11 mouse cellular contexts compared by ENCODE assay signal in the genomic region with DNA sequence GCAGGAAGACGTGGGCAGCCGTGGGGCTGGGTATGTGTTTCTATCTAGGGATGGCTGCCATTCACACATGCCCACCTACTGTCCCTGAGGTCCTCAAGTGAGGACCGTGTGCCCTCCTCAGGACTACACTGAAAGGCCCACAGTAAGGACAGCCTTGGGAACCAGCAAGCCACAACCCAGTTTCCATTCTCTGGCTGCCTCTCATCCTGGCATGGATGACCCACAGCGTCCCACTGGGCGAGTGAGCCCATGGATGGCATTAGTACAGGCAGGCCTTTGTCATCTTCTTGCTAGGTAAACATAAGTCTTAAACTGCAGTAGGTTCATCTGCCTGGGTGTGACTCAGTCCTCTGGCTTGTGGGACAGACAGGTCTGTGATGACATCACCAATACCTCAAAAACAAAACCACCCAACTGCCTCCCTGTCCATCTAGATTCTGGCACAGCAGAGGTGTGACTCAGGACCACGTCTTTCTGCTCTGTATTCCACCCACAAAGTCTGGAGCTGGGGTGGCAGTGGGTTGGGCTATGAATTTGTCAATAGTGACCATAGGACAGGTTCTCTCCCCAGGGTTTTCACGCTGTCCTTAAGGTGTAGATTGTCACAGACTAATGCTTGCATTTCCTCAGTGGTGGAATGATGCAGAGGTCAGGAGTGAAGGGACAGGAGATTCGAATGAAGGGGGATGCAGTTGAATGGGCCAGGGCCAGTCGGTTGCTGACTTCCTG. TPM values are rescaled to one million over a fixed set of nuclear protein-coding genes. Genes with fewer than 3 reads are reported as not detected.
DNase-seq lines count a peak whose midpoint lies in the region; ATAC-seq and TF ChIP-seq lines count a peak whose summit lies in the region.
"Had no signal": no experiment of that assay in that cellular context is flagged by ENCODE, and none has a peak within 500 bp of the region (broad histone marks: within the 10 kb centered on the region; RNA-seq: fewer than 3 reads in every experiment).

No protein-coding gene starts in this region.

- intact Hi-C loops in heart, adult 2 months (cut with DNase I) = no loop called here
- intact Hi-C loops in left cerebral cortex, postnatal 10 days (cut with DNase I) = no loop called here

- TF ChIP-seq CTCF in heart, adult 2 months (IDR thresholded peaks at IDR 0.05) = no peak
- no peak for TF ChIP-seq CTCF in liver, postnatal 0 days (IDR thresholded peaks at IDR 0.05; ENCODE audit: low read depth)

- DNase-seq in heart, adult 2 months = peak in 1 of 2 experiments; percentile 5
- DNase-seq in heart, adult 9 months (ENCODE audit: low spot score in 2 of 2) = no peak
- no peak for DNase-seq in liver, postnatal 0 days
- no peak for DNase-seq in liver
- DNase-seq in left cerebral cortex, postnatal 10 days (ENCODE audit: extremely low spot score in 1 of 2, low spot score in 2 of 2) = no peak
- no peak for DNase-seq in gastrocnemius, postnatal 25 days
- DNase-seq: gastrocnemius, postnatal 14 days; kidney, postnatal 10 days; lung, embryonic 14.5 days had no signal

- TF ChIP-seq POLR2A in heart, adult 2 months (IDR thresholded peaks at IDR 0.05; ENCODE audit: insufficient read depth, low read depth, low read length) = no peak

- peaks cover 22% of the 10 kb centered on the region for H3K4me1 ChIP-seq in heart, adult 2 months (ENCODE audit: control insufficient read depth, insufficient read depth, low read length)
- peaks cover 56% of the 10 kb centered on the region for H3K4me1 ChIP-seq in liver, postnatal 0 days (ENCODE audit: insufficient read depth)

- no peak overlapping the region for H3K4me2 ChIP-seq in liver, postnatal 0 days (ENCODE audit: low read depth, low read length)
- H3K4me2 ChIP-seq: lung, embryonic 14.5 days had no signal

- H3K27ac ChIP-seq in heart, adult 2 months = peak overlapping the region; percentile 80
- peak overlapping the region; percentile 57 for H3K27ac ChIP-seq in liver, postnatal 0 days (ENCODE audit: low read depth)

- no peak for TF ChIP-seq EP300 in heart, adult 2 months (IDR thresholded peaks at IDR 0.05; ENCODE audit: insufficient read depth, low read depth, low read length)
- TF ChIP-seq EP300 in liver, postnatal 0 days (IDR thresholded peaks at IDR 0.05; ENCODE audit: low read depth) = no peak

- no peaks in the 10 kb centered on the region for H3K9me3 ChIP-seq in liver, postnatal 0 days (ENCODE audit: low read length)

- H3K27me3 ChIP-seq in heart, adult 2 months (ENCODE audit: control insufficient read depth, insufficient read depth, low read length) = no peaks in the 10 kb centered on the region
- no peaks in the 10 kb centered on the region for H3K27me3 ChIP-seq in liver, postnatal 0 days (ENCODE audit: insufficient read depth, low read length)

- H3K4me3 ChIP-seq in heart, adult 2 months = peak overlapping the region; percentile 5; the same call in 1 of the 2 replicates
- H3K4me3 ChIP-seq in liver, postnatal 0 days (ENCODE audit: low read depth, low read length) = no peak overlapping the region

- peak; percentile 74 for ATAC-seq in liver, postnatal 0 days
- ATAC-seq in CD4-positive, CD25-positive, alpha-beta regulatory T cell, adult 4 months = peak; percentile 64
- peak; percentile 70 for ATAC-seq in monocyte, adult 5-6 weeks (replicated peaks; ENCODE audit: insufficient number of reproducible peaks, low FRiP score, low TSS enrichment, poor library complexity, severe bottlenecking)

- WGBS in heart, adult 2 months = 49% methylated on average over 9 of the region's 9 CpGs
- 53% methylated on average over 9 of the region's 9 CpGs for WGBS in liver, postnatal 0 days (ENCODE audit: insufficient replicate concordance)

- H3K9ac ChIP-seq in heart, adult 2 months (ENCODE audit: low read depth, low read length) = no peak overlapping the region
- no peak overlapping the region for H3K9ac ChIP-seq in liver, postnatal 0 days (replicated peaks)
- H3K9ac ChIP-seq: lung, embryonic 14.5 days had no signal

- H3K36me3 ChIP-seq in heart, adult 2 months (ENCODE audit: control insufficient read depth, insufficient read depth, low read length) = no peaks in the 10 kb centered on the region
- no peaks in the 10 kb centered on the region for H3K36me3 ChIP-seq in liver, postnatal 0 days (replicated peaks; ENCODE audit: insufficient read depth, low read length)

- no peaks in the 10 kb centered on the region for H3K79me2 ChIP-seq in heart, adult 2 months (replicated peaks; ENCODE audit: control insufficient read depth, insufficient read depth, low read length)

RNA-seq across cellular contexts. Expression of a gene that starts 7.3 kb away (rescaled TPM):
- total RNA-seq in heart, adult 2 months (2021) = 10 to 100 TPM; 16.3 to 16.7 TPM
- 7.0 and 7.9 TPM in 2 replicates for polyA plus RNA-seq in heart, adult 2 months (2012; rRNA removed)
- polyA plus RNA-seq in liver, postnatal 0 days (2015; fragmentation: Nextera tagmentation; extraction: Ambion mirVana) = 10.1 and 13.5 TPM in 2 replicates
- 10 to 100 TPM; 11.0 to 12.1 TPM for polyA plus RNA-seq in CD4-positive, CD25-positive, alpha-beta regulatory T cell, adult 4 months (2017; shearing (Covaris generic))
- total RNA-seq in monocyte, adult 5-6 weeks (2017) = 47.8 to 65.8 TPM (median 64.6 TPM) in 3 replicates
- 10 to 100 TPM; 82.4 to 93.4 TPM for total RNA-seq in left cerebral cortex, postnatal 10 days (2021)
- total RNA-seq in gastrocnemius, postnatal 25 days (2021) = 1 to 10 TPM; 6.2 to 6.6 TPM

RNA-seq across cellular contexts. Expression of a gene that starts 50.2 kb away (rescaled TPM):
- 1 to 10 TPM; 1.9 to 2.5 TPM for total RNA-seq in heart, adult 2 months (2021)
- polyA plus RNA-seq in heart, adult 2 months (2012; rRNA removed) = 2.0 and 3.7 TPM in 2 replicates
- polyA plus RNA-seq in liver, postnatal 0 days (2015; fragmentation: Nextera tagmentation; extraction: Ambion mirVana) = 3.1 and 3.2 TPM in 2 replicates
- 10 to 100 TPM in 1 of 2 experiments, 1 to 10 TPM in 1; 9.6 to 16.0 TPM for polyA plus RNA-seq in CD4-positive, CD25-positive, alpha-beta regulatory T cell, adult 4 months (2017; shearing (Covaris generic))
- 0.97 to 2.9 TPM (median 1.2 TPM) in 3 replicates for total RNA-seq in monocyte, adult 5-6 weeks (2017)
- total RNA-seq in left cerebral cortex, postnatal 10 days (2021) = 1 to 10 TPM; 2.1 to 2.8 TPM
- total RNA-seq in gastrocnemius, postnatal 25 days (2021) = 1 to 10 TPM; 1.4 to 1.8 TPM

RNA-seq across cellular contexts. Expression of a gene that starts 51.4 kb away (rescaled TPM):
- 10 to 100 TPM; 16.0 to 16.7 TPM for total RNA-seq in heart, adult 2 months (2021)
- 22.7 and 29.4 TPM in 2 replicates for polyA plus RNA-seq in heart, adult 2 months (2012; rRNA removed)
- 16.4 and 17.6 TPM in 2 replicates for polyA plus RNA-seq in liver, postnatal 0 days (2015; fragmentation: Nextera tagmentation; extraction: Ambion mirVana)
- 10 to 100 TPM; 17.8 to 22.1 TPM for polyA plus RNA-seq in CD4-positive, CD25-positive, alpha-beta regulatory T cell, adult 4 months (2017; shearing (Covaris generic))
- total RNA-seq in monocyte, adult 5-6 weeks (2017) = 118 to 126 TPM (median 121 TPM) in 3 replicates
- total RNA-seq in left cerebral cortex, postnatal 10 days (2021) = 10 to 100 TPM; 42.5 to 42.6 TPM
- 1 to 10 TPM; 4.2 to 6.3 TPM for total RNA-seq in gastrocnemius, postnatal 25 days (2021)

RNA-seq across cellular contexts. Expression of a gene that starts 53.5 kb away (rescaled TPM):
- under 1 TPM in 1 of 2 experiments, not detected in 1; 0.47 TPM for total RNA-seq in heart, adult 2 months (2021)
- polyA plus RNA-seq in heart, adult 2 months (2012; rRNA removed) = 1.1 TPM in 1 of 2 replicates, not detected in the other
- polyA plus RNA-seq in liver, postnatal 0 days (2015; fragmentation: Nextera tagmentation; extraction: Ambion mirVana) = 0.41 and 0.67 TPM in 2 replicates
- 1 to 10 TPM; 2.7 to 8.0 TPM for polyA plus RNA-seq in CD4-positive, CD25-positive, alpha-beta regulatory T cell, adult 4 months (2017; shearing (Covaris generic))
- not detected in 3 replicates for total RNA-seq in monocyte, adult 5-6 weeks (2017)
- 1 to 10 TPM; 1.5 to 2.4 TPM for total RNA-seq in left cerebral cortex, postnatal 10 days (2021)
- total RNA-seq in gastrocnemius, postnatal 25 days (2021) = not detected
